Mouse (Mus musculus) ES-Bruce4 (cell line): Measurements from ENCODE around the gene Zbtb18.

Experiments used
- CTCF ChIP-seq: IDR thresholded peaks from one replicate; pipeline ENCODE4 v1.8.1; 2011; ENCODE audit warnings: low read depth, low read length
- EP300 ChIP-seq: IDR thresholded peaks from 2 replicates; pipeline ENCODE4 v1.6.1; 2011; ENCODE audit warnings: low read depth, low read length; ENCODE audit not compliant: insufficient read depth

GRCm38 (mm10) chr1:177442821-177443723 lies 921 bp downstream of the Zbtb18 start:
- TF ChIP-seq EP300: no peak
- no peak for TF ChIP-seq CTCF
